Mouse (Mus musculus) effector memory CD4-positive, alpha-beta T cell, adult 7 months (primary cell): ENCODE results near the gene Satb2. TPM values are rescaled to one million over a fixed set of nuclear protein-coding genes. Genes with fewer than 3 reads are reported as not detected.

Experiments used
- polyA plus RNA-seq: library from polyadenylated mRNA; unstranded; fragments of 100-300 nt; shearing (Covaris generic); gene quantifications from one replicate; pipeline ENCODE4 v1.2.1, GENCODE M21; 2017

Gene Satb2
- 0.16 TPM for polyA plus RNA-seq

GRCm38 (mm10) chr1:56978151-56978700 lies at the start of gene Satb2:
TSS of gene Satb2 (minus strand) at chr1:56978650.

